Mouse (Mus musculus) C3H10T1/2 (cell line): ENCODE data around the gene Tepp. TPM values are rescaled to one million over a fixed set of nuclear protein-coding genes. Genes with fewer than 3 reads are reported as not detected.

ENCODE experiments used
- polyA plus RNA-seq, 2 experiments: library from polyadenylated mRNA; unstranded; fragments of >200 nt; fragmentation: generic; extraction: Trizol; gene quantifications; one replicate each; pipeline ENCODE4 v1.2.1; 2012; ENCODE audit warnings: missing spikeins in 2 of 2

Tepp gene
- not detected for polyA plus RNA-seq

GRCm38 (mm10) chr8:95310342-95310970 is at the start of gene Tepp:
TSS of gene Tepp (plus strand) at chr8:95310566.

GRCm38 (mm10) chr8:95306431-95306830 is 3.9 kb upstream of the Tepp start, which contains the start of gene Cngb1:
TSS of gene Cngb1 (minus strand) at chr8:95306585.

GRCm38 (mm10) chr8:95331720-95332436 is 21.5 kb downstream of the Tepp start, which contains the start of the genes Zfp319 and Usb1:
TSS of gene Zfp319 (minus strand) at chr8:95331950.
TSS of gene Usb1 (plus strand) at chr8:95332284.

GRCm38 (mm10) chr8:95352151-95352870 is 41.9 kb downstream of the Tepp start, which contains the start of gene Mmp15:
TSS of gene Mmp15 (plus strand) at chr8:95352268.

Other genes with a start within 250 kb of the Tepp start
- gene Katnb1, start 229.4 kb upstream of the Tepp start, polyA plus RNA-seq = 10 to 100 TPM; 17.6 to 21.3 TPM
- gene Kifc3, start 107.8 kb upstream of the Tepp start, polyA plus RNA-seq = 10 to 100 TPM in 1 of 2 experiments, 1 to 10 TPM in 1; 3.6 to 10.5 TPM
- under 1 TPM; 0.14 to 0.26 TPM for gene Cngb1, start 4.0 kb upstream of the Tepp start, polyA plus RNA-seq
- gene Zfp319, start 21.4 kb downstream of the Tepp start, polyA plus RNA-seq = 1 to 10 TPM; 1.4 to 7.7 TPM
- 10 to 100 TPM; 14.6 to 26.3 TPM for gene Usb1, start 21.7 kb downstream of the Tepp start, polyA plus RNA-seq
- 1 to 10 TPM in 1 of 2 experiments, under 1 TPM in 1; 0.18 to 2.5 TPM for gene Mmp15, start 41.7 kb downstream of the Tepp start, polyA plus RNA-seq
- gene Cfap20, start 124.3 kb downstream of the Tepp start, polyA plus RNA-seq = 10 to 100 TPM; 16.0 to 73.6 TPM
- gene Csnk2a2, start 179.5 kb downstream of the Tepp start, polyA plus RNA-seq = 10 to 100 TPM; 25.0 to 43.3 TPM
- under 1 TPM in 1 of 2 experiments, not detected in 1; 0.33 TPM for gene Ccdc113, start 223.5 kb downstream of the Tepp start, polyA plus RNA-seq